Mouse (Mus musculus) ES-E14 (cell line): Measurements from ENCODE around the gene Slc2a4.
A peak's percentile ranks its signal among the peaks of the same experiment; 100 is the strongest.

Experiments
- CHD2 ChIP-seq: IDR thresholded peaks from 2 replicates; pipeline ENCODE4 v1.6.1; 2014; ENCODE audit warnings: mild to moderate bottlenecking, low read depth, low read length, inconsistent platforms
- HCFC1 ChIP-seq: IDR thresholded peaks from 2 replicates; pipeline ENCODE4 v1.6.1; 2012; ENCODE audit warnings: low read length, inconsistent platforms, borderline replicate concordance; ENCODE audit not compliant: insufficient read depth
- MAFK ChIP-seq: IDR thresholded peaks from 2 replicates; pipeline ENCODE4 v1.6.1; 2014; ENCODE audit warnings: mild to moderate bottlenecking, low read depth, low read length, inconsistent platforms; ENCODE audit not compliant: insufficient read depth
- ZC3H11A ChIP-seq: IDR thresholded peaks from 2 replicates; pipeline ENCODE4 v1.6.1; 2012; ENCODE audit warnings: low read depth, mild to moderate bottlenecking, inconsistent platforms, low read length, borderline replicate concordance
- ZNF384 ChIP-seq: IDR thresholded peaks from 2 replicates; pipeline ENCODE4 v1.6.1; 2012; ENCODE audit warnings: low read depth, low read length, inconsistent platforms

DNA sequence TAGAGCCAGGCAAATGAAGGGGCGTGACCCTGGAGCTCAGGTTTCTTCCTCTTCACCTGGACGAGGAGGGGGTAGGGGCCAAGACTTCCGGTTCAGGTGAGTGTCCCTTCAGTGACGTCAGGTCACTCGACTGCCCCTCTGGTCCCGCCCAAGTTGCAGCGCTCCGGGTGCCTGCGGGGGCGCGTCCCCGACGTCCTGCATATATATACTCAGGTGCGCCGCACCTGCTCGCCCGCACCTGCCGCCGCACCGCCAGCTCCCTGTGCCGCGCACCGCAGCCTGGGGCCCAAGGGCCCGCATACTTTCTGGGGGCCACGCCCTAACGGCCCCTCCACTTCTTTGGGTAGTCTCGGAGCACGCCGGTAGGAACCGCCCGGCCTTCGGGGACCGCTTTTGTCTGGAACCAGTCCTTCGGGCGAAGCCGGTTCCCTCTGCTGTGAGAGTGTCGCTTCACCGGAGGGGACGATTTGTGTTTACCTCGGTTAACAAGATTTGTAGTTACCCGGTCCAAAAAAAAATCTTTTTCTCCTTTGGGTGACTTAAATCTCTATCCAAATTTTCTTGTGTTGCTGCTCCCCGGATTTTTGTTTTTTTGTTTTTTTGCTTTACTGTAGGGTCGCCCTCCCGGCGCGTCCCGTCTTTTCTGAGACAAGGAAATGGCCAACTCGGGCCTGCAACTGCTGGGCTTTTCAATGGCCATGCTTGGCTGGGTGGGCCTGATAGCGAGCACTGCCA lies 17.4 kb upstream of the Slc2a4 start:
- TF ChIP-seq ZC3H11A (no peak), ZNF384 (no peak), CHD2 (no peak), MAFK (no peak), HCFC1 (peak; percentile 44; the same call in 1 of the 2 replicates)
